Mouse (Mus musculus) embryonic facial prominence, embryonic 15.5 days (tissue): ENCODE measurements around the gene Folr1. TPM values are rescaled to one million over a fixed set of nuclear protein-coding genes. Genes with fewer than 3 reads are reported as not detected.

ENCODE experiments used
- ATAC-seq: fragments of 200-750 bp; cut with Nextera tagmentation; 2 replicates; pipeline ENCODE4 v1.8.0; 2017; ENCODE audit warnings: low read depth, moderate TSS enrichment; ENCODE audit not compliant: insufficient number of reproducible peaks, low FRiP score, low TSS enrichment
- H3K27ac ChIP-seq: fragments of 300-500 bp; sonication (generic); replicated peaks from 2 replicates; pipeline ENCODE4 v1.5.1; 2015; ENCODE audit warnings: mild to moderate bottlenecking, inconsistent platforms
- H3K27me3 ChIP-seq: fragments of 300-500 bp; sonication (generic); 2 replicates; pipeline ENCODE4 v1.6.1; 2015; ENCODE audit warnings: inconsistent platforms
- H3K36me3 ChIP-seq: fragments of 300-500 bp; sonication (generic); 2 replicates; pipeline ENCODE4 v1.6.1; 2015; ENCODE audit warnings: mild to moderate bottlenecking, inconsistent platforms
- H3K4me1 ChIP-seq: fragments of 300-500 bp; sonication (generic); 2 replicates; pipeline ENCODE4 v1.6.1; 2015; ENCODE audit warnings: inconsistent platforms
- H3K4me2 ChIP-seq: fragments of 300-500 bp; sonication (generic); replicated peaks from 2 replicates; pipeline ENCODE4 v1.6.1; 2015; ENCODE audit warnings: mild to moderate bottlenecking, inconsistent platforms
- H3K4me3 ChIP-seq: fragments of 300-500 bp; sonication (generic); replicated peaks from 2 replicates; pipeline ENCODE4 v1.5.1; 2015; ENCODE audit warnings: mild to moderate bottlenecking, inconsistent platforms
- H3K9ac ChIP-seq: fragments of 300-500 bp; sonication (generic); 2 replicates; pipeline ENCODE4 v1.6.1; 2015; ENCODE audit warnings: inconsistent platforms
- H3K9me3 ChIP-seq: fragments of 300-500 bp; sonication (generic); replicated peaks from 2 replicates; pipeline ENCODE4 v1.6.1; 2016; ENCODE audit warnings: inconsistent platforms
- WGBS: fragments of 180-500 bp; shearing (Covaris S2); methylation state at CpG from one replicate; pipeline ENCODE4 v1.1.7; 2015; 5-methylcytosine and 5-hydroxymethylcytosine counted together
- polyA plus RNA-seq: library from polyadenylated mRNA; unstranded; fragments of >200 nt; fragmentation: Nextera tagmentation; extraction: Ambion mirVana; gene quantifications from 2 replicates; pipeline ENCODE4 v1.2.1, GENCODE M21; 2015

Folr1 gene
- polyA plus RNA-seq, 1 experiment from 2014 or later = 0.81 TPM

- peak overlapping the region; percentile 73 for H3K4me3 ChIP-seq
- H3K4me1 ChIP-seq = peaks cover 12% of the 10 kb centered on the region
- H3K4me2 ChIP-seq = peak overlapping the region; percentile 55
- H3K27ac ChIP-seq = peak overlapping the region; percentile 95
- WGBS = under 1% methylated on average over 57 of the region's 57 CpGs
- ATAC-seq = peak; percentile 98
- no peaks in the 10 kb centered on the region for H3K9me3 ChIP-seq
- H3K36me3 ChIP-seq = peaks cover 7% of the 10 kb centered on the region; the same call in 1 of the 2 replicates
- H3K27me3 ChIP-seq = no peaks in the 10 kb centered on the region; the same call in 1 of the 2 replicates
- H3K9ac ChIP-seq = peak overlapping the region; percentile 39
Observed at GRCm38 (mm10) chr7:101896104-101897066, 25.8 kb upstream of the Folr1 start.

GRCm38 (mm10) chr7:101895695-101896094 is 25.1 kb upstream of the Folr1 start:
- Histone ChIP-seq H3K9ac (0 out of 2 replicates have a peak overlapping the region, but pooled peaks have one; percentile 35), H3K27ac (peak overlapping the region; percentile 95), H3K4me1 (peaks cover 12% of the 10 kb centered on the region), H3K9me3 (no peaks in the 10 kb centered on the region), H3K27me3 (no peaks in the 10 kb centered on the region; the same call in 1 of the 2 replicates), H3K4me3 (peak overlapping the region; percentile 73), H3K36me3 (0 out of 2 replicates have a peak, but pooled peaks cover 7% of the 10 kb centered on the region), H3K4me2 (peak overlapping the region; percentile 55)
- no peak for ATAC-seq
- WGBS = 40% methylated on average over 9 of the region's 9 CpGs

GRCm38 (mm10) chr7:101888460-101888859 is 17.9 kb upstream of the Folr1 start:
- ATAC-seq = no peak
- Histone ChIP-seq H3K4me3 (no peak overlapping the region), H3K36me3 (no peaks in the 10 kb centered on the region), H3K27ac (no peak overlapping the region), H3K4me1 (no peaks in the 10 kb centered on the region), H3K4me2 (no peak overlapping the region), H3K9me3 (no peaks in the 10 kb centered on the region), H3K27me3 (no peaks in the 10 kb centered on the region; the same call in 1 of the 2 replicates), H3K9ac (no peak overlapping the region)
- WGBS = 74% methylated on average over 4 of the region's 4 CpGs

GRCm38 (mm10) chr7:101886274-101886673 is 15.7 kb upstream of the Folr1 start:
- no peak for ATAC-seq
- no peak overlapping the region for H3K9ac ChIP-seq
- no peak overlapping the region for H3K27ac ChIP-seq
- 81% methylated on average over 6 of the region's 6 CpGs for WGBS
- no peaks in the 10 kb centered on the region for H3K36me3 ChIP-seq
- H3K4me3 ChIP-seq = no peak overlapping the region
- no peaks in the 10 kb centered on the region for H3K27me3 ChIP-seq
- no peak overlapping the region for H3K4me2 ChIP-seq
- H3K4me1 ChIP-seq = no peaks in the 10 kb centered on the region
- no peaks in the 10 kb centered on the region for H3K9me3 ChIP-seq

GRCm38 (mm10) chr7:101884160-101884559 is 13.6 kb upstream of the Folr1 start:
- Histone ChIP-seq H3K9ac (no peak overlapping the region), H3K27ac (no peak overlapping the region), H3K9me3 (no peaks in the 10 kb centered on the region), H3K4me2 (no peak overlapping the region), H3K4me1 (no peaks in the 10 kb centered on the region), H3K4me3 (no peak overlapping the region), H3K36me3 (no peaks in the 10 kb centered on the region), H3K27me3 (no peaks in the 10 kb centered on the region)
- 89% methylated on average over 4 of the region's 4 CpGs for WGBS
- no peak for ATAC-seq

GRCm38 (mm10) chr7:101882413-101883154 is 12.0 kb upstream of the Folr1 start:
- H3K9ac ChIP-seq = no peak overlapping the region
- WGBS = 71% methylated on average over 9 of the region's 9 CpGs
- no peak for ATAC-seq

GRCm38 (mm10) chr7:101880855-101881254 is 10.3 kb upstream of the Folr1 start:
- Histone ChIP-seq H3K27ac (no peak overlapping the region), H3K27me3 (no peaks in the 10 kb centered on the region), H3K4me3 (no peak overlapping the region), H3K4me2 (no peak overlapping the region), H3K9me3 (no peaks in the 10 kb centered on the region), H3K36me3 (no peaks in the 10 kb centered on the region), H3K4me1 (no peaks in the 10 kb centered on the region), H3K9ac (no peak overlapping the region)
- ATAC-seq = no peak
- WGBS = 79% methylated on average over 4 of the region's 4 CpGs

More at GRCm38 (mm10) chr7:101882413-101883154, 12.0 kb upstream of the Folr1 start:
- Histone ChIP-seq H3K27me3 (no peaks in the 10 kb centered on the region), H3K27ac (no peak overlapping the region), H3K9me3 (no peaks in the 10 kb centered on the region), H3K4me2 (no peak overlapping the region), H3K4me3 (no peak overlapping the region), H3K4me1 (no peaks in the 10 kb centered on the region), H3K36me3 (no peaks in the 10 kb centered on the region)

GRCm38 (mm10) chr7:101875978-101876377 is 5.4 kb upstream of the Folr1 start:
- no peak overlapping the region for H3K4me3 ChIP-seq
- 93% methylated on average over 1 of the region's 1 CpGs for WGBS
- no peaks in the 10 kb centered on the region for H3K4me1 ChIP-seq
- no peaks in the 10 kb centered on the region for H3K36me3 ChIP-seq
- H3K9me3 ChIP-seq = no peaks in the 10 kb centered on the region
- no peak for ATAC-seq
- H3K27ac ChIP-seq = no peak overlapping the region
- no peak overlapping the region for H3K4me2 ChIP-seq
- H3K27me3 ChIP-seq = no peaks in the 10 kb centered on the region
- no peak overlapping the region for H3K9ac ChIP-seq

GRCm38 (mm10) chr7:101871296-101871695 is 708 bp upstream of the Folr1 start:
- ATAC-seq = no peak
- no peaks in the 10 kb centered on the region for H3K4me1 ChIP-seq
- H3K9me3 ChIP-seq = no peaks in the 10 kb centered on the region
- no peak overlapping the region for H3K9ac ChIP-seq
- H3K27ac ChIP-seq = no peak overlapping the region
- no peak overlapping the region for H3K4me3 ChIP-seq
- H3K36me3 ChIP-seq = no peaks in the 10 kb centered on the region
- WGBS = 85% methylated on average over 3 of the region's 3 CpGs
- no peak overlapping the region for H3K4me2 ChIP-seq
- H3K27me3 ChIP-seq = no peaks in the 10 kb centered on the region

GRCm38 (mm10) chr7:101869163-101869500 is 1.5 kb downstream of the Folr1 start:
- WGBS = 54% methylated on average over 7 of the region's 7 CpGs
- Histone ChIP-seq H3K9me3 (no peaks in the 10 kb centered on the region), H3K36me3 (no peaks in the 10 kb centered on the region), H3K4me2 (no peak overlapping the region), H3K4me3 (no peak overlapping the region), H3K27ac (no peak overlapping the region), H3K9ac (no peak overlapping the region), H3K27me3 (no peaks in the 10 kb centered on the region), H3K4me1 (no peaks in the 10 kb centered on the region)
- ATAC-seq = no peak
